Mouse (Mus musculus): ENCODE measurements around the gene 4931429L15Rik. TPM values are rescaled to one million over a fixed set of nuclear protein-coding genes. Genes with fewer than 3 reads are reported as not detected.

Gene 4931429L15Rik
- polyA plus RNA-seq, 1 experiment from 2014 or later, result 0.15 TPM

- H3K27ac ChIP-seq (ENCODE audit: low read depth, low read length), result no peak overlapping the region
- no peak overlapping the region for H3K4me2 ChIP-seq (replicated peaks; ENCODE audit: low read depth, low read length)
- DNase-seq (ENCODE audit: low spot score) (no peak), ATAC-seq (ENCODE audit: low FRiP score) (no peak)
- no peaks in the 10 kb centered on the region for H3K27me3 ChIP-seq (ENCODE audit: control insufficient read depth, insufficient read depth, low read length)
- no peaks in the 10 kb centered on the region for H3K9me3 ChIP-seq (ENCODE audit: control insufficient read depth, low read length)
- no peak overlapping the region for H3K9ac ChIP-seq (ENCODE audit: low read depth, low read length)
- no peaks in the 10 kb centered on the region for H3K4me1 ChIP-seq (replicated peaks; ENCODE audit: control insufficient read depth, insufficient read depth, low read length)
- no peaks in the 10 kb centered on the region for H3K36me3 ChIP-seq (ENCODE audit: control insufficient read depth, insufficient read depth, low read length)
- no peak overlapping the region for H3K4me3 ChIP-seq (ENCODE audit: low read depth, low read length)
- 90% methylated on average over 6 of the region's 6 CpGs for WGBS
Measured at GRCm38 (mm10) chr9:46259111-46259510, 60.7 kb downstream of the 4931429L15Rik start.

- Histone ChIP-seq H3K27me3 (ENCODE audit: control insufficient read depth, insufficient read depth, low read length) (no peaks in the 10 kb centered on the region), H3K27ac (ENCODE audit: low read depth, low read length) (no peak overlapping the region), H3K4me1 (replicated peaks; ENCODE audit: control insufficient read depth, insufficient read depth, low read length) (no peaks in the 10 kb centered on the region), H3K36me3 (ENCODE audit: control insufficient read depth, insufficient read depth, low read length) (no peaks in the 10 kb centered on the region), H3K9me3 (ENCODE audit: control insufficient read depth, low read length) (no peaks in the 10 kb centered on the region), H3K4me3 (ENCODE audit: low read depth, low read length) (no peak overlapping the region), H3K9ac (ENCODE audit: low read depth, low read length) (no peak overlapping the region), H3K4me2 (replicated peaks; ENCODE audit: low read depth, low read length) (no peak overlapping the region)
- ATAC-seq (ENCODE audit: low FRiP score) (no peak), DNase-seq (ENCODE audit: low spot score) (no peak)
- 88% methylated on average over 3 of the region's 3 CpGs for WGBS
Measured at GRCm38 (mm10) chr9:46257546-46257945, 62.2 kb downstream of the 4931429L15Rik start.

- 87% methylated on average over 10 of the region's 10 CpGs for WGBS
- DNase-seq (ENCODE audit: low spot score), result no peak
Measured at GRCm38 (mm10) chr9:46256658-46257385, 63.0 kb downstream of the 4931429L15Rik start.

GRCm38 (mm10) chr9:46256177-46256576 is 63.6 kb downstream of the 4931429L15Rik start:
- no peaks in the 10 kb centered on the region for H3K36me3 ChIP-seq (ENCODE audit: control insufficient read depth, insufficient read depth, low read length)
- DNase-seq (ENCODE audit: low spot score) (no peak), ATAC-seq (ENCODE audit: low FRiP score) (no peak)
- no peaks in the 10 kb centered on the region for H3K27me3 ChIP-seq (ENCODE audit: control insufficient read depth, insufficient read depth, low read length)
- no peak overlapping the region for H3K4me2 ChIP-seq (replicated peaks; ENCODE audit: low read depth, low read length)
- no peaks in the 10 kb centered on the region for H3K4me1 ChIP-seq (replicated peaks; ENCODE audit: control insufficient read depth, insufficient read depth, low read length)
- 92% methylated on average over 7 of the region's 7 CpGs for WGBS
- H3K27ac ChIP-seq (ENCODE audit: low read depth, low read length), result no peak overlapping the region
- no peak overlapping the region for H3K4me3 ChIP-seq (ENCODE audit: low read depth, low read length)
- no peaks in the 10 kb centered on the region for H3K9me3 ChIP-seq (ENCODE audit: control insufficient read depth, low read length)
- H3K9ac ChIP-seq (ENCODE audit: low read depth, low read length), result no peak overlapping the region

More at GRCm38 (mm10) chr9:46256658-46257385, 63.0 kb downstream of the 4931429L15Rik start:
- no peaks in the 10 kb centered on the region for H3K27me3 ChIP-seq (ENCODE audit: control insufficient read depth, insufficient read depth, low read length)
- H3K4me3 ChIP-seq (ENCODE audit: low read depth, low read length), result no peak overlapping the region
- no peaks in the 10 kb centered on the region for H3K36me3 ChIP-seq (ENCODE audit: control insufficient read depth, insufficient read depth, low read length)
- H3K9ac ChIP-seq (ENCODE audit: low read depth, low read length), result no peak overlapping the region
- no peak overlapping the region for H3K27ac ChIP-seq (ENCODE audit: low read depth, low read length)
- no peaks in the 10 kb centered on the region for H3K4me1 ChIP-seq (replicated peaks; ENCODE audit: control insufficient read depth, insufficient read depth, low read length)
- no peak for ATAC-seq (ENCODE audit: low FRiP score)
- no peaks in the 10 kb centered on the region for H3K9me3 ChIP-seq (ENCODE audit: control insufficient read depth, low read length)
- H3K4me2 ChIP-seq (replicated peaks; ENCODE audit: low read depth, low read length), result no peak overlapping the region

Other genes starting within 250 kb of the 4931429L15Rik start
- gene Apoa1, start 91.4 kb downstream of the 4931429L15Rik start, polyA plus RNA-seq (2014; fragmentation: Nextera tagmentation; extraction: Ambion mirVana), result 0.43 and 1.5 TPM in 2 replicates
- gene Apoc3, start 84.3 kb downstream of the 4931429L15Rik start, polyA plus RNA-seq (2014; fragmentation: Nextera tagmentation; extraction: Ambion mirVana), result not detected in 2 replicates
- not detected in 2 replicates for gene Apoa4, start 79.3 kb downstream of the 4931429L15Rik start, polyA plus RNA-seq (2014; fragmentation: Nextera tagmentation; extraction: Ambion mirVana)
- gene Apoa5, start 51.4 kb downstream of the 4931429L15Rik start, polyA plus RNA-seq (2014; fragmentation: Nextera tagmentation; extraction: Ambion mirVana), result not detected in 2 replicates
- 65.7 and 69.6 TPM in 2 replicates for gene Zpr1, start 46.9 kb downstream of the 4931429L15Rik start, polyA plus RNA-seq (2014; fragmentation: Nextera tagmentation; extraction: Ambion mirVana)
- 22.4 and 25.0 TPM in 2 replicates for gene Bud13, start 37.0 kb downstream of the 4931429L15Rik start, polyA plus RNA-seq (2014; fragmentation: Nextera tagmentation; extraction: Ambion mirVana)

Measured in hindbrain, embryonic 11.5 days (tissue).